Mouse (Mus musculus): Measurements from ENCODE around the gene Rapgef6. TPM values are rescaled to one million over a fixed set of nuclear protein-coding genes. Genes with fewer than 3 reads are reported as not detected.

Rapgef6 gene
- polyA plus RNA-seq, 1 experiment, result 47.2 TPM

- 95% methylated on average over 1 of the region's 1 CpGs for WGBS
- Histone ChIP-seq H3K27me3 (ENCODE audit: control insufficient read depth, insufficient read depth, low read length) (no peaks in the 10 kb centered on the region), H3K27ac (ENCODE audit: insufficient read depth, low read length) (no peak overlapping the region), H3K4me1 (ENCODE audit: control insufficient read depth, insufficient read depth, insufficient read length) (peaks cover 5% of the 10 kb centered on the region), H3K36me3 (ENCODE audit: control insufficient read depth, insufficient read depth, low read length) (peaks cover 12% of the 10 kb centered on the region), H3K4me3 (ENCODE audit: extremely low read depth, insufficient read depth, insufficient read length) (no peak overlapping the region)
- no peak for DNase-seq (ENCODE audit: low read depth in 1 of 2, low spot score in 2 of 2)
- TF ChIP-seq POLR2A (IDR thresholded peaks at IDR 0.05; ENCODE audit: low read depth, low read length) (no peak), CTCF (IDR thresholded peaks at IDR 0.05; ENCODE audit: extremely low read depth, insufficient read depth, insufficient read length, insufficient replicate concordance) (no peak)
These were observed 212.5 kb downstream of the Rapgef6 start for GRCm38 (mm10) chr11:54735114-54735513.

GRCm38 (mm10) chr11:54736903-54737302 is 214.3 kb downstream of the Rapgef6 start:
- Histone ChIP-seq H3K4me1 (ENCODE audit: control insufficient read depth, insufficient read depth, insufficient read length) (peaks cover 10% of the 10 kb centered on the region), H3K36me3 (ENCODE audit: control insufficient read depth, insufficient read depth, low read length) (peaks cover 14% of the 10 kb centered on the region), H3K27me3 (ENCODE audit: control insufficient read depth, insufficient read depth, low read length) (no peaks in the 10 kb centered on the region), H3K4me3 (ENCODE audit: extremely low read depth, insufficient read depth, insufficient read length) (no peak overlapping the region), H3K27ac (ENCODE audit: insufficient read depth, low read length) (no peak overlapping the region)
- DNase-seq (ENCODE audit: low read depth in 1 of 2, low spot score in 2 of 2), result no peak
- TF ChIP-seq CTCF (IDR thresholded peaks at IDR 0.05; ENCODE audit: extremely low read depth, insufficient read depth, insufficient read length, insufficient replicate concordance) (no peak), POLR2A (IDR thresholded peaks at IDR 0.05; ENCODE audit: low read depth, low read length) (no peak)
- 46% methylated on average over 5 of the region's 5 CpGs for WGBS

GRCm38 (mm10) chr11:54739012-54739750 is 216.5 kb downstream of the Rapgef6 start:
- Histone ChIP-seq H3K27me3 (ENCODE audit: control insufficient read depth, insufficient read depth, low read length) (no peaks in the 10 kb centered on the region), H3K4me1 (ENCODE audit: control insufficient read depth, insufficient read depth, insufficient read length) (peaks cover 5% of the 10 kb centered on the region), H3K36me3 (ENCODE audit: control insufficient read depth, insufficient read depth, low read length) (peaks cover 14% of the 10 kb centered on the region), H3K27ac (ENCODE audit: insufficient read depth, low read length) (no peak overlapping the region), H3K4me3 (ENCODE audit: extremely low read depth, insufficient read depth, insufficient read length) (no peak overlapping the region)
- WGBS, result 87% methylated on average over 4 of the region's 4 CpGs
- no peak for TF ChIP-seq CTCF (IDR thresholded peaks at IDR 0.05; ENCODE audit: extremely low read depth, insufficient read depth, insufficient read length, insufficient replicate concordance)
- no peak for TF ChIP-seq POLR2A (IDR thresholded peaks at IDR 0.05; ENCODE audit: low read depth, low read length)
- no peak for DNase-seq (ENCODE audit: low read depth in 1 of 2, low spot score in 2 of 2)

- 81% methylated on average over 2 of the region's 2 CpGs for WGBS
- Histone ChIP-seq H3K27ac (ENCODE audit: insufficient read depth, low read length) (no peak overlapping the region), H3K4me3 (ENCODE audit: extremely low read depth, insufficient read depth, insufficient read length) (no peak overlapping the region), H3K4me1 (ENCODE audit: control insufficient read depth, insufficient read depth, insufficient read length) (peaks cover 9% of the 10 kb centered on the region), H3K36me3 (ENCODE audit: control insufficient read depth, insufficient read depth, low read length) (peaks cover 9% of the 10 kb centered on the region), H3K27me3 (ENCODE audit: control insufficient read depth, insufficient read depth, low read length) (no peaks in the 10 kb centered on the region)
- DNase-seq (ENCODE audit: low read depth in 1 of 2, low spot score in 2 of 2), result no peak
- TF ChIP-seq POLR2A (IDR thresholded peaks at IDR 0.05; ENCODE audit: low read depth, low read length) (no peak), CTCF (IDR thresholded peaks at IDR 0.05; ENCODE audit: extremely low read depth, insufficient read depth, insufficient read length, insufficient replicate concordance) (no peak)
These were observed 218.7 kb downstream of the Rapgef6 start for GRCm38 (mm10) chr11:54741330-54741729.

- Histone ChIP-seq H3K27me3 (ENCODE audit: control insufficient read depth, insufficient read depth, low read length) (no peaks in the 10 kb centered on the region), H3K36me3 (ENCODE audit: control insufficient read depth, insufficient read depth, low read length) (peaks cover 7% of the 10 kb centered on the region), H3K4me3 (ENCODE audit: extremely low read depth, insufficient read depth, insufficient read length) (no peak overlapping the region), H3K27ac (ENCODE audit: insufficient read depth, low read length) (no peak overlapping the region), H3K4me1 (ENCODE audit: control insufficient read depth, insufficient read depth, insufficient read length) (peaks cover 9% of the 10 kb centered on the region)
- 95% methylated on average over 1 of the region's 1 CpGs for WGBS
- no peak for DNase-seq (ENCODE audit: low read depth in 1 of 2, low spot score in 2 of 2)
- TF ChIP-seq CTCF (IDR thresholded peaks at IDR 0.05; ENCODE audit: extremely low read depth, insufficient read depth, insufficient read length, insufficient replicate concordance), result no peak
- TF ChIP-seq POLR2A (IDR thresholded peaks at IDR 0.05; ENCODE audit: low read depth, low read length), result no peak
These were observed 221.6 kb downstream of the Rapgef6 start for GRCm38 (mm10) chr11:54744231-54744630.

Other genes starting within 250 kb of the Rapgef6 start
- gene Acsl6, start 219.0 kb upstream of the Rapgef6 start, polyA plus RNA-seq (2012; rRNA removed), result 1.1 and 1.3 TPM in 2 replicates
- not detected in 2 replicates for gene Meikin, start 152.2 kb upstream of the Rapgef6 start, polyA plus RNA-seq (2012; rRNA removed)
- 1.1 and 1.2 TPM in 2 replicates for gene Fnip1, start 84.6 kb upstream of the Rapgef6 start, polyA plus RNA-seq (2012; rRNA removed)

All from spleen, adult 2 months (tissue).